Comparison of ENCODE assay signal across 8 mouse cellular contexts in the genomic region with DNA sequence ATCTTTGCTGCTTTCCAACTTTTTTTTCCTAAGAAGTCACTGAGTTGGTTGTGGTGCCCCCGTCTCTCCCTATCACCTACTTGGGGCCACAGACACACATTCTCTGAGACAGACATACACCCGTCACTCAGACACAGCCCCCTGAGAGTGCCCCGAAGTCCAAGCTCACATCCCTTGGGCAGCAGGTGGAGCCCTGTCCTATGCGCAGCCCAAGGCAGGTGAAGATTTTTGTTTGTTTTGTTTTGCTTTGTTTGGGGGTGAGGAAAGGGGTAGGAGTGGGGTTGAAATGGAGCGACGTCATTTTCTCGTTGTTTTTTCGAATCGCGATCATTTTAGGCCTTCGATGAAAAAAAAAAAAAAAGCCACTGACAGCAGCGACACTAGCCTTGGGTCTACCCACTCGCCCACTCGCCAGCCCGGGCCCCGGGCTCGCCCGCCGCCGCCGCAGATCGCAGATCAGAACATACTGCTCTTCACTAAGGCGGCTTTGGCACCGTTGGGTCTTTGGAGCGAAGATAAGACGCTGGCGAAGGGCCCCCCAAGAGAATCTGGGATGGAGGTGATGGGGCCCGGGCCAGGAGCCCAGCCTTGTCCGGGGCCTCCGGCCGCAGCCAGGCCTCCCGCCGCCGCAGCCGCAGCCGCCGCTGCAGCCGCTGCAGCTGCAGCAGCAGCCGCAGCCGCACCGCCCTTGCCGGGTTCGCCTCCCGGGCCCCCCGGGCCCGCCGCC. TPM values are rescaled to one million over a fixed set of nuclear protein-coding genes. Genes with fewer than 3 reads are reported as not detected.
DNase-seq lines count a peak whose midpoint lies in the region; ATAC-seq and TF ChIP-seq lines count a peak whose summit lies in the region.
"Had no signal": no experiment of that assay in that cellular context is flagged by ENCODE, and none has a peak within 500 bp of the region (broad histone marks: within the 10 kb centered on the region; RNA-seq: fewer than 3 reads in every experiment).

No protein-coding gene starts in this region.

- WGBS in lung, embryonic 16.5 days = 1% methylated on average over 46 of the region's 47 CpGs
- whole genome bisulfite sequencing in forebrain, embryonic 12.5 days = under 1% methylated on average over 47 of the region's 47 CpGs
- under 1% methylated on average over 42 of the region's 47 CpGs for WGBS in hindbrain, postnatal 0 days
- under 1% methylated on average over 47 of the region's 47 CpGs for WGBS in neural tube, embryonic 13.5 days

- H3K4me3 ChIP-seq in lung, embryonic 16.5 days (ENCODE audit: low read length) = peak overlapping the region; percentile 41
- H3K4me3 ChIP-seq in forebrain, embryonic 12.5 days (replicated peaks) = peak overlapping the region; percentile 34
- H3K4me3 ChIP-seq in hindbrain, postnatal 0 days (ENCODE audit: low read length) = peak overlapping the region; percentile 23
- H3K4me3 ChIP-seq in neural tube, embryonic 13.5 days = peak overlapping the region; percentile 16

- DNase-seq in lung, postnatal 14 days = no peak
- no peak for DNase-seq in hindbrain, postnatal 0 days (ENCODE audit: low spot score)
- no peak for DNase-seq in frontal cortex, adult 2 months (ENCODE audit: extremely low spot score in 1 of 2, low spot score in 1 of 2)

- no peaks in the 10 kb centered on the region for H3K36me3 ChIP-seq in lung, embryonic 16.5 days (ENCODE audit: control insufficient read depth, insufficient read depth, low read length)
- no peaks in the 10 kb centered on the region for H3K36me3 ChIP-seq in forebrain, embryonic 12.5 days (replicated peaks)
- no peaks in the 10 kb centered on the region for H3K36me3 ChIP-seq in hindbrain, postnatal 0 days (ENCODE audit: insufficient read depth, low read length)
- H3K36me3 ChIP-seq in neural tube, embryonic 13.5 days = no peaks in the 10 kb centered on the region

- TF ChIP-seq CTCF in hindbrain, postnatal 0 days (IDR thresholded peaks at IDR 0.05; ENCODE audit: low read depth) = no peak

- H3K9ac ChIP-seq in lung, embryonic 16.5 days (ENCODE audit: low read length) = no peak overlapping the region
- H3K9ac ChIP-seq in forebrain, embryonic 12.5 days = peak overlapping the region; percentile 33
- peak overlapping the region; percentile 35; the same call in 1 of the 2 replicates for H3K9ac ChIP-seq in hindbrain, postnatal 0 days (replicated peaks; ENCODE audit: low read length)
- no peak overlapping the region for H3K9ac ChIP-seq in neural tube, embryonic 13.5 days

- peak overlapping the region; percentile 51 for H3K4me2 ChIP-seq in lung, embryonic 16.5 days (ENCODE audit: low read depth, low read length)
- peak overlapping the region; percentile 56 for H3K4me2 ChIP-seq in forebrain, embryonic 12.5 days
- peak overlapping the region; percentile 42 for H3K4me2 ChIP-seq in hindbrain, postnatal 0 days (ENCODE audit: low read depth, low read length)
- H3K4me2 ChIP-seq in neural tube, embryonic 13.5 days = peak overlapping the region; percentile 37

- H3K4me1 ChIP-seq in lung, embryonic 16.5 days (replicated peaks; ENCODE audit: control insufficient read depth, insufficient read depth, low read length) = peaks cover 5% of the 10 kb centered on the region
- peaks cover 12% of the 10 kb centered on the region for H3K4me1 ChIP-seq in forebrain, embryonic 12.5 days
- H3K4me1 ChIP-seq in hindbrain, postnatal 0 days (ENCODE audit: insufficient read depth, low read length) = no peaks in the 10 kb centered on the region
- peaks cover 6% of the 10 kb centered on the region for H3K4me1 ChIP-seq in neural tube, embryonic 13.5 days (replicated peaks)

- H3K9me3 ChIP-seq in lung, embryonic 16.5 days (ENCODE audit: control insufficient read depth, low read length) = no peaks in the 10 kb centered on the region
- no peaks in the 10 kb centered on the region for H3K9me3 ChIP-seq in forebrain, embryonic 12.5 days
- no peaks in the 10 kb centered on the region for H3K9me3 ChIP-seq in hindbrain, postnatal 0 days (ENCODE audit: low read length)
- no peaks in the 10 kb centered on the region for H3K9me3 ChIP-seq in neural tube, embryonic 13.5 days

- H3K27me3 ChIP-seq in lung, embryonic 16.5 days (ENCODE audit: control insufficient read depth, insufficient read depth, low read depth, low read length) = peaks cover 85% of the 10 kb centered on the region
- H3K27me3 ChIP-seq in forebrain, embryonic 12.5 days = peaks cover 90% of the 10 kb centered on the region
- peaks cover 76% of the 10 kb centered on the region for H3K27me3 ChIP-seq in hindbrain, postnatal 0 days (ENCODE audit: insufficient read depth, low read length)
- peaks cover 98% of the 10 kb centered on the region for H3K27me3 ChIP-seq in neural tube, embryonic 13.5 days

- ATAC-seq in lung, embryonic 16.5 days (ENCODE audit: low read depth) = no peak
- ATAC-seq in forebrain, embryonic 12.5 days (ENCODE audit: low FRiP score) = 0 out of 2 replicates have a peak, but pooled peaks have one; percentile 27
- no peak for ATAC-seq in hindbrain, postnatal 0 days
- no peak for ATAC-seq in neural tube, embryonic 13.5 days (ENCODE audit: low read depth)
- ATAC-seq in erythroblast, adult 5-6 weeks (replicated peaks; ENCODE audit: low FRiP score, poor library complexity, severe bottlenecking) = no peak

- no peak overlapping the region for H3K27ac ChIP-seq in lung, embryonic 16.5 days (ENCODE audit: low read length)
- no peak overlapping the region for H3K27ac ChIP-seq in forebrain, embryonic 12.5 days
- H3K27ac ChIP-seq in hindbrain, postnatal 0 days = no peak overlapping the region
- no peak overlapping the region for H3K27ac ChIP-seq in neural tube, embryonic 13.5 days (replicated peaks)

RNA-seq across cellular contexts. Expression of a gene that starts 3.3 kb away (rescaled TPM):
- 0.75 and 0.99 TPM in 2 replicates for polyA plus RNA-seq in lung, embryonic 16.5 days (2015; fragmentation: Nextera tagmentation; extraction: Ambion mirVana)
- polyA plus RNA-seq in forebrain, embryonic 12.5 days (2016; fragmentation: Nextera tagmentation; extraction: Ambion mirVana) = not detected in 2 replicates
- 11.3 and 17.3 TPM in 2 replicates for total RNA-seq in hindbrain, postnatal 0 days (2014; rRNA removed)
- polyA plus RNA-seq in hindbrain, postnatal 0 days (2015; fragmentation: Nextera tagmentation; extraction: Ambion mirVana) = 15.3 and 15.8 TPM in 2 replicates
- polyA plus RNA-seq in neural tube, embryonic 13.5 days (2015; fragmentation: Nextera tagmentation; extraction: Ambion mirVana) = 0.93 and 2.8 TPM in 2 replicates
- 0.02 TPM in 1 of 2 replicates, not detected in the other for polyA plus RNA-seq in frontal cortex, adult 2 months (2012; rRNA removed)
- total RNA-seq in erythroblast, adult 5-6 weeks (2015; ENCODE audit: low replicate concordance) = not detected in 2 replicates
- total RNA-seq in erythroblast, adult 5-6 weeks (2017; ENCODE audit: low replicate concordance) = not detected in 2 replicates
- total RNA-seq: left cerebral cortex, postnatal 36 days had no signal

Comparison
In these comparisons a context has a peak if more than half of its experiments do, and no peak if none do; other contexts are left out.
1. H3K9ac ChIP-seq: peak in forebrain, embryonic 12.5 days (single experiment) and hindbrain, postnatal 0 days (single experiment); none in lung, embryonic 16.5 days (single experiment) and neural tube, embryonic 13.5 days (single experiment).
2. Peak in every context shown above with its lines, with median percentiles within 50 percentile points of each other: H3K4me2 ChIP-seq and H3K4me3 ChIP-seq.